Mouse (Mus musculus) gastrocnemius, postnatal 4 days (tissue): ENCODE measurements around the gene Mmp23. TPM values are rescaled to one million over a fixed set of nuclear protein-coding genes. Genes with fewer than 3 reads are reported as not detected.

Experiments used
- DNase-seq, 2 experiments: peaks; one replicate each; pipeline ENCODE4 v3.0.0; 2021 to 2022; ENCODE audit warnings: low spot score in 2 of 2, mixed read lengths in 2 of 2
- total RNA-seq, 2 experiments: library from RNA; stranded (reverse); gene quantifications; 2 replicates each; pipeline ENCODE4 v1.2.3; 2021

The Mmp23 gene
- total RNA-seq, 2 experiments from 2014 or later: 30.1 to 37.9 TPM

- no peak for DNase-seq
These were observed 50.4 kb downstream of the Mmp23 start for GRCm38 (mm10) chr4:155602753-155603152.

DNA sequence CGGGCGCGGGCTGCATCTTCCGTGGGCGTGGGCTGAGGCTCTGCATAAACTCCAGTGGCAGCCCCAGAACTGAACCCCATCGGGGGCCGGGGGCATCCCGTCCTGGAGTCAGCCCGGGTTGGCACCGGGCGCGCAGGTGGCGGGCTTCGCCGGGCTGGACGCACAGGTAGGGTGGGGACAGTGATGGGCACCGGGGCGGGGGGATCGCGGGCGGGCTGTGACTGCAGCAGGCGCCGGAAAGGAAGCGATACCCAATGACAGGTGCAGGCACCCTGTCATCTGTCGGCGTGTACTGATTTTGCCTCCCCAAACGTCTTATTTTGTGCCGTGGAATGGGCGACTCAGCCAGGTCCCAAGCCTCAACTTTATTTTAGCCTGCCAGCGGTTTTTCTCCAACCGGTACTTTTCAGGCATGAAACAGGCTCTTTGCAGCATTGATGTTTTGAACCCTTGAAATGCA is 51.2 kb downstream of the Mmp23 start:
- DNase-seq: no peak

DNA sequence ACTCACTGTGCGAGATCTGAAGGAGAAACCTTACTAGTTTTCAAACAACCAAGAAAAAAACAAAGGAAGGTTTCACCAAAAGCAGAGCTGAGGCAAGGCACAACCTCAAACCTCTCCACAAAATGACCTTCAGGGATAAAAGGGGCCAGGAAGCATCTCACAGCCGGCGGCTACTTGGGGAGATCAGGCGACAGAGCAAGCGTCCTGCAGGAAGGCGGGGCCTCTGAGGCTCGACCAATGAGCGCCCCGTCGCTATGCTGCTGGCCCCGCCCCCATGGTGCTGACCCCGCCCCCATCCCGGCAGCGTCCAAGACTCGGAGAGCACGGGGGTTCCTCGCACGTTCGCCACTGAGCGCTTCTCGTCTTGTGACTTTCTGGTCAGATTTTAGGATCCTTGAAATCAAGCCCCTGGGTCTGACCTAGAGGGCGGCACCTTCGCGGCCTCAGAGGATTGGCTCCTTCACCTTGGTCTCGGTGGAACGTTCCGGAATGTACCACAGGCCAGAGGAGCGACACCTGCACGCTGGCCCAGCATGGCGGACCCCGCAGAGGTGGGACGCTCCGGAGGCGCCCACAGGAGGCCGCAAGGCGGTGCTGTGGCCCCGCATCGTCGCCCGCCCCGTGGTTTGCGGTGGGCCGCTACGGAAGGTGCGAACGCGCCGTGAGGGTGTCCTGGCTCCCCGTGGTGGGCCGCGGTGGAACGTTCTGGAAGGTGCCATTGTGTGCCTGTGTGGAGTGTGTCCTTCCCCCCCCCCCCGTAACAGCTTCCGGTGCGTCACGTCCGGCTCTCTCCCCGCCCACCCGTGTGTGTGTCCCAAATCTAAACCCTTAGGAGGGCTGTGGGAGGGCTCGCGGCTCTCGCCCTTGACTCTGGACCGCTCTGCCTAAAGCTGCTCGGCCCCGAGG is 51.8 kb downstream of the Mmp23 start, which contains the start of gene Slc35e2:
Slc35e2 (plus strand) TSS at position 326 of the 906 bp plus-strand sequence.
- DNase-seq: peak; percentile 93 to 95

Other genes starting within 250 kb of the Mmp23 start
- 1 to 10 TPM; 1.7 to 2.6 TPM for gene Cfap74, start 244.2 kb downstream of the Mmp23 start, total RNA-seq
- 10 to 100 TPM; 65.3 to 85.5 TPM for gene Tmem52, start 184.3 kb downstream of the Mmp23 start, total RNA-seq
- gene Gnb1, start 162.0 kb downstream of the Mmp23 start, total RNA-seq: 100 to 1,000 TPM; 272 to 286 TPM
- 10 to 100 TPM; 31.8 to 33.1 TPM for gene Nadk, start 91.0 kb downstream of the Mmp23 start, total RNA-seq
- gene Slc35e2, start 52.0 kb downstream of the Mmp23 start, total RNA-seq: 10 to 100 TPM; 12.0 to 13.0 TPM
- gene Cdk11b, start 28.5 kb downstream of the Mmp23 start, total RNA-seq: 10 to 100 TPM; 35.8 to 44.0 TPM
- not detected for gene Gm10563, start 8.0 kb downstream of the Mmp23 start, total RNA-seq
- 10 to 100 TPM; 25.9 to 27.1 TPM for gene Mib2, start 15.8 kb upstream of the Mmp23 start, total RNA-seq
- 10 to 100 TPM in 1 of 2 experiments, 1 to 10 TPM in 1; 9.8 to 10.4 TPM for gene Fndc10, start 41.0 kb upstream of the Mmp23 start, total RNA-seq
- 10 to 100 TPM; 61.5 to 63.0 TPM for gene Ssu72, start 51.4 kb upstream of the Mmp23 start, total RNA-seq
- 1 to 10 TPM; 1.3 to 1.5 TPM for gene Tmem240, start 81.4 kb upstream of the Mmp23 start, total RNA-seq
- gene Atad3a, start 107.7 kb upstream of the Mmp23 start, total RNA-seq: 10 to 100 TPM; 44.4 to 46.1 TPM
- 10 to 100 TPM; 23.4 to 26.4 TPM for gene Vwa1, start 121.3 kb upstream of the Mmp23 start, total RNA-seq
- gene Tmem88b, start 132.5 kb upstream of the Mmp23 start, total RNA-seq: 1 to 10 TPM; 3.8 to 5.1 TPM
- under 1 TPM in 1 of 2 experiments, not detected in 1; 0.39 TPM for gene Ankrd65, start 137.1 kb upstream of the Mmp23 start, total RNA-seq
- 10 to 100 TPM; 61.5 to 67.5 TPM for gene Mrpl20, start 149.5 kb upstream of the Mmp23 start, total RNA-seq
- gene Ccnl2, start 159.1 kb upstream of the Mmp23 start, total RNA-seq: 10 to 100 TPM; 58.0 to 71.0 TPM
- gene Aurkaip1, start 177.9 kb upstream of the Mmp23 start, total RNA-seq: 10 to 100 TPM; 80.6 to 80.9 TPM
- gene Mxra8, start 186.3 kb upstream of the Mmp23 start, total RNA-seq: 100 to 1,000 TPM; 138 to 147 TPM
- 10 to 100 TPM; 82.1 to 85.1 TPM for gene Dvl1, start 194.0 kb upstream of the Mmp23 start, total RNA-seq
- under 1 TPM; 0.26 to 0.34 TPM for gene Tas1r3, start 210.0 kb upstream of the Mmp23 start, total RNA-seq
- gene Cptp, start 216.1 kb upstream of the Mmp23 start, total RNA-seq: 10 to 100 TPM; 14.0 to 17.6 TPM
- gene Ints11, start 216.2 kb upstream of the Mmp23 start, total RNA-seq: 10 to 100 TPM; 22.0 to 25.2 TPM
- gene Pusl1, start 238.4 kb upstream of the Mmp23 start, total RNA-seq: 10 to 100 TPM; 27.4 to 30.1 TPM
- 10 to 100 TPM; 30.1 to 31.6 TPM for gene Acap3, start 238.4 kb upstream of the Mmp23 start, total RNA-seq